Mouse (Mus musculus): ENCODE results near the gene Ccdc115.
"Not testable (repeated sequence)": the region's sequence is repeated elsewhere in the genome, so short reads cannot be mapped to it uniquely, and the experiment has no call there.

Ccdc115 gene

DNA sequence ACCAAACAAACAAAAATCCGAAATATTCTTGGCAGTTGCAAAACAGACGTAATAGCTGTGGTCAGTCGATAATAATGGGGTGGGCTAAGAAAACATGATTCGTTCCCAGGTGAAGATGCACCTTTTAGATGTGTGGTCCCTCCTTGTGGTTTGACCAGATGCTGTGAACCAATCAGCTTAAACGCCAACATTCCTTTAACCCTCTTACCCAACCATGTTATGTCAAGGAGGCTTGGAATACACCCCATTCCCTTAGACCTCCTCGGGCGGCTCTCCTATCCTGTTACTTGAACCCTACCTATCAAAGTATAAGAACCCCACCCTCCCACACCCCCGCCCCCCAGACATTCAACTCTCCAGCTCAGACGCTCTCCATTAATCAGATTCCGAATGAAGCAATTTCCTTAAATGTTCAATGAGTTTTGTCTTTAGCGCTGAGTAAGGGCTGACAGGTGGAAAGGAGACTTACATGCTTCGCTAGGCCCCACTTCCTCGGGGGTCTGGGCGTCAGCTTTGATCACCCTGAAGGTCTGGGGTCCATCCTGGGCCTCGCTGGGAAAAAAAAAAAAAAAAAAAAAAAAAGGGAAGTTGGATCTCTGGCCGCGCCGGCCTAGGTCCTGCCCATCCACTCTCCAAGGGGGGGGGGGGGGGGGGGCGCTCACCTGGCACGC, 956 bp downstream of the Ccdc115 start:
- no peak for DNase-seq (ENCODE audit: low spot score in 2 of 2)

DNA sequence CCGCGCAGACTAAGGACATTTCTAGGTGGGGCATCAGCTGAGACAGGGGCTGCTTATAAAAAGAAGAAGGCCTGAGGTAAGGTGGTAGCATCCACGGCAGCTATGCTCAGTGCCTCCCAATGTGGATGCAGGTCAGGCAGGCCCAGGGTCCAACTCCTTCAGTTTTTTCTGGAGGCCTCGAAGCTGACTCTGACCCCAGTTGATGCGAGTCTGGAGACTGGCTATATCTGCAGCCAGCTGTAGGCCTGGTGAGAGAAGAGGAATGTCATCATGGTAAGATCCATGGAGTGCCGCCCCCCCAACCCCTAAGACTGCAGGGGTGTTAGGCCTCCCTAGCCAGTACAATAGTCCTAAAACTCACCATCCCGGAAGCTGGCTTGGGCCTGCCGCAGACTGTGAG, 2.1 kb downstream of the Ccdc115 start:
- DNase-seq (ENCODE audit: low spot score in 2 of 2), result not testable (repeated sequence)

DNA sequence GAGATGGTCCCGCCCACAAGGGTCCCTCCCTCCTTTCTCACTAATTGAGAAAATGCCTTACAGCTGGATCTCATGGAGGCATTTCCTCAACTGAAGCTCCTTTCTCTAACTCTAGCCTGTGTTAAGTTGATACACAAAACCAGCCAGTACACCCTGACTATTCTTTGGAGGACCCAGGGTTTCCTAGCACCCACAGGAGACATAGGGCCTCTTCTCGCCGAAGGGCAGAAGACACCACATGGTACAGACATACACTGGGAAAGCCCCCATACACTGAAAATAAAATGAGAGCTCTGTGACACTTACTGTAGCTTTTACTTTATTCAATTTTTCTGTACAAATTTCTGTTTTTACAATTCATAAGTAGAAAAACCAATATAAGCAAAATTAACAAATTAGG, 3.1 kb downstream of the Ccdc115 start:
- DNase-seq (ENCODE audit: low spot score in 2 of 2), result no peak

DNA sequence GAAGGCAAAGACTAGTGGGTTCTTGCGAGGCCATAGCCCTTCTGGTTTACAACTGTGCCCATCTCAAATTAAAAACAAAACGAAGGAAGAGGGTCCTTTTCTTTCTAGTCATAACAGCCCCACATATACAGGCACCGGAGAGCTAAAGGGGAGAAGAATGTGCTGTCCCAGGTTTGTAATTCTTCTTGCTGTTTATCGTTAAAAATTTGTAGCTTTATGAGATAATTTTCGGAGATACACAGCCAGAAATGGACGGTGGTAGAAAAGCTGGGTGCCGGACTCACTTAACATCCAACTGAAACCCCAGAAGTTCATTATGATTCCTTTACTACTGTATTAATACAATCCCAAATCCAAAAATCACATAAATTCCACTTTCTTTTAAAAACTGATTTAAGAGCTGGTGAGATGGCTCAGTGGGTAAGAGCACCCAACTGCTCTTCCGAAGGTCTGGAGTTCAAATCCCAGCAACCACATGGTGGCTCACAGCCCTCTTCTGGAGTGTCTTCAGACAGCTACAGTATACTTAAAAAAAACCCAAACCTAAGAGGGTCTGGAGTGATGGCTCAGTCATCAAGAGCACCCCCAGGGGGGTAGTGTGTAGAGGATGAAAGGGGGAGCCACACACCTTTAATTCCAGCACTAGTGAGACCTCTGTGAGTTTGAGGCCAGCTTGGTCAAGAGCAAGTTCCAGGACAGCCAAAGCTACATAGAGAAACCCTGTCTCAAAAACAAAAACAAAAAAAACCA, 3.9 kb downstream of the Ccdc115 start:
- DNase-seq (ENCODE audit: low spot score in 2 of 2), result no peak

DNA sequence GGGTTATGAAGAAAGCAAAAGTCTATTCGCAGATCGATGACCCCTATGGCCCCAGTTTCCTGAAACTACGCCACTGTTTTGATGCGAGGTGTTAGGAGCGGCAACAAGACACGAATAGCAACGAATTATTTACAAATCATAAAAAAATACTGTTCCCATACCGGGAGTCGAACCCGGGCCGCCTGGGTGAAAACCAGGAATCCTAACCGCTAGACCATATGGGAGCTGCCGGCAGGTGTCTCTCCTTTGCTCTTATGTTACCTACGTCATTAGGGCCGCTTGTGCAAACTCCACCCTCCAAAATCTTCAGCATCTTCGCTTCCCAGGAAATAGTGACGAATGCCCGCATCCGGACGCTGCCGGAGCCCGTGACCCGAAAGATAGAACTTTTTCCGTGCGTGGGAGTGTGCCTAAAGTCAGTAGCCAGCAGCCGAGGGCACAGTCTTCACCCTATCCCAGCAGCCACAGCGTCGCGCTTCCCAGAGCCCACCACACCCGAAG, 4.8 kb downstream of the Ccdc115 start:
- peak; percentile 95 to 97 for DNase-seq (ENCODE audit: low spot score in 2 of 2)

DNA sequence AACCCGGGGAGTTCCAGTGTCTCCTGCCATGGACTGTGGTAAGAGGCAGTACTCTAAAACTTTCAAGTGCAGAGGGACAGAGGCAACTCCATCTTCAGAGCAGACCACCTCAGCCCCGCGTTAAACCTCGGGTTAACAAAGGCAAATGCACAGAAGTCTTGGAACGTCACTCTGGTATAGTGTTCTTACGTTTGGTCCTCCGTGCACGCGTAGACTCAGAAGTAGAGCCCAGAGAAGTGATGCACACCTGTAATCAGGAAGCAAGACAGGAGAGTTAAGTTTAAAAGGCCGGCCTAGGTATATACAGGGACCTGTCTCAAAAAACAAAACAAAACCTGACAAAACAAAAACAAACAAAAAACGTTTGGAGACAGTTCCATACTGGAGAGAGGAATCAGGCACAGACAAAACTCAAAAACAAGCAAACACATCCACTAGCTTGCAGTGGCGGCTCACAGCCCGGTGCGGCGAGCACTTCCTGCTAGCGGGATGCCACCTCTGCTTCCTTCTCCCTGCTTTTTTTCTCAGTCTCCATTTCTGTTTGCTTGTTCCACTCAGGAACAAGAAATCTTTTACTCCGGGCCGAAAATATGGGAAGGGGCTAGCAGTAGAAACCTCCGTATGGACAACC, 5.5 kb downstream of the Ccdc115 start:
- peak in 1 of 2 experiments; percentile 33 for DNase-seq (ENCODE audit: low spot score in 2 of 2)

DNA sequence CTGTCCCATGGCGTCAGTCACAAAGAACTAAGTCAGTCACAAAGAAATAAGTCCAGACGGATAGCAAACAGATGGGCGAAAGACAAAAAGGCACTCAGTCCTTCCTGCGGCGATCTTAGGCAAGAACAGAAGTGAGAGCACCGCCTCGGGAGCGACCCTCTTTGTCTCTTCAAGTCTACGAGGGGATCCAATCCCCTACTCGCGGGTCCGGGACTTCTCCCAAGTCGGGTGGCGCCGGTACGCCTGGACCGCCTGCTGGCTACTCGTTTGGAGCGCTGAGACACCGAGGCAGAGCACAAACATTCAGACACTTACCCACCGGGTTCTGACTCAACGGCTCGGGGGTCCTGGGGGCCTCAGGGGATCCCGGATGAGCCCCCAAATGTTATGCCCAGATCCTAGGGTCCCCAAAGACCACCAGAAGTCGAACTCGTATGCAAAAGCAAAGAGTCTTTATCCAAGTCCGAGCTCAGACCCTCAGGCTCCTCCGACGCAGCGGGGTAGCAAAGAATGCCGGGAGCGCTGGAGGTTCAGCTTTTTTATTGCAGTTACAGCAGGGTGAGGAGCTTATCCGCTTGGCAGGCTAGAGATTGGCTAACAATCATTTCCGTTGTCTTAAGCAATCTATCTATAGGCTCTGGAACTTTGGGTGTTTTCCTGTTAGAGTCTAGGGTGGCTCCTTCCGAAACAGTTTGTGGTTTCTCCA, 6.5 kb downstream of the Ccdc115 start:
- DNase-seq (ENCODE audit: low spot score in 2 of 2), result peak; percentile 45 to 47

DNA sequence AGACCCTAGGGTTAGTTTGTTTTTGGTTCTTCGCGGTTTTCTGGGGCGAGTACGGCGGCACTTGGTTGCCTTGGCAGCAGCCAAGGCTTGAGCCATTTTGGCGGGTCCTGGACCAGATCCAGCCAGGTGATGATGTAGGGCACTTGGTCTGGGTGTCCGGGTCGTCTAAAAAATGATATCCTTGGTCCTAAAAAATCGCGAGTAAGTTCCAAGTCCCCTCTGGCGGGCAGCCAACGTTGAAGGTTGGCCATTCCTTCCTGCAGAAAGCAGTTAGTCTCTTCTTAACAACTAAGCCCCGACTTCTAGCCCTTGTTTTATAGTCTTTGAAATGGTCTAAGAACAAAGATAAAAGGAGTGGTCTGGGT, 7.1 kb downstream of the Ccdc115 start:
- DNase-seq (ENCODE audit: low spot score in 2 of 2), result no peak

DNA sequence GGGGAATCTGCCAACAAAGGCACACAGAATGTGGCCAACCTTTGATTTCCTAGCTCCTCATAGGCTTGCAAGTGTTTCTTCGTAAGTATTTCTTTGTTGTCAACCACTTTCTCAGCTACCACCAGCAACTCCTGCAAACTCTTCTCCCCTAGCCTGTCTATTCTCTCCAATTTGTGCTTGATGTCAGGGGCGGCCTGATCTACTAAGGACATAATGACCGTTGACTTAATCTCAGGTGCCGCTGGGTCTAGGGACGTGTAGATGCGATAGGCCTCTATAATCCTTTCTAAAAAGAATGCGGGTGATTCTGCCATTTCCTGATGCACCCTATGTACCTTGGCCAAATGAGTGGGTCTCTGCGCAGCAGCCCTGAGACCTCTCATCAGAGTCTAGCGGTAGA, 8.0 kb downstream of the Ccdc115 start:
- DNase-seq (ENCODE audit: low spot score in 2 of 2), result no peak

DNA sequence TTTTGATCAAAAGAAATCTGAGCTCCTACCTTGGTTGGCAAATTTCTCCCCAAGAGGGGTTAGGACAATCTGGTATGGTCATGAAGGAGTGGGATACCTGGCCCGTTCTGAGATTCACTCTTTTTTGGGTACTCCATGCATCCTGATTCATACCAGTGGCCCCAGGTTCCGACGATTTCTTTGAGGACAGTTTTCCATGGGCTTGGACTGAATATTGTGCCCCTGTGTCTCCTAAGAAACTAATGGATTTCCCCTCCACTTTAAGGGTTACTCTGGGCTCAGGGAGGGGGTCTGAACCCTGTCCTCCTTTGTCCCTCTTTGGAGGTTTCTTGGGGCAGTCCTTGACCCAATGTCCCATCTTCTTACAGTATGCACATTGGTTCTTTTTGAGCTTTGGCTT, 8.5 kb downstream of the Ccdc115 start:
- DNase-seq (ENCODE audit: low spot score in 2 of 2), result no peak

DNA sequence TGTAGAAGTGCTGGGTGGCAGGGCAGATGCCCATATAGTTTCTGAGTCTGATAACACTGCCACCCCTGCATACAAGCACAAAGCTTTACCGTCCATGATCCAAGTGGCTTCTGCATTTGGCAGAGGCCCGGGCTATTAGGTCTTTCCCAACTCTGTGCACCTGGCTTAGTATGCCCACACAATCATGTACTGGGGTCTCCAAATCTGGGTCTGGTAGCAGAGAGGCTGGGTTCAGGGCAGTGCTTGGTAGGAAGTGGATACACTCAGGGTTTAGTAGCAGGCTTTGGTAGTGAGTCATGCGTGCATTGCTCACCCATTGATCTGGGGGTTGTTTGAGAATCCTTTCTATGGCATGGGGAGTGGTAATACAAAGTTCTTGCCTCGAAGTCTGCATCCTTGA, 10.2 kb downstream of the Ccdc115 start:
- DNase-seq (ENCODE audit: low spot score in 2 of 2), result no peak

DNA sequence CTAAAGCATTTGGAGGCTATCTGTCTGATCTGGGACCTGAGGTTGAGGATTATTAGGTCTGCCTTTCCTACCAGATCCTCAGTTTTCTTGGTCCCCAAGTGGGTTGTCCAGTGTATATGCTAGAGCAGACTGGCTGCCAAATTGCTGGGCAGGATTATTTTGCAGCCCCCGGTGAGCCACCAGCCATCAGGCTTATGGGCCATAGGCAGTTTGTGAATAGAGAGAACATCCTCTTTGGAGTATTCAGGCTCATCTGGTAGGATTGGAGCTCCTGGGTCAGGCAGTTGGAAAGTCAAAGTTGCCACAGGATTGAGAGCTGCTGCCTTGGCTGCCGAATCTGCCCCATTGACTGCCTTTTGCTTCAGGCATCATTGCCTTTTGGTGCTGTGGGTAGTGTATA, 11.0 kb downstream of the Ccdc115 start:
- no peak for DNase-seq (ENCODE audit: low spot score in 2 of 2)

DNA sequence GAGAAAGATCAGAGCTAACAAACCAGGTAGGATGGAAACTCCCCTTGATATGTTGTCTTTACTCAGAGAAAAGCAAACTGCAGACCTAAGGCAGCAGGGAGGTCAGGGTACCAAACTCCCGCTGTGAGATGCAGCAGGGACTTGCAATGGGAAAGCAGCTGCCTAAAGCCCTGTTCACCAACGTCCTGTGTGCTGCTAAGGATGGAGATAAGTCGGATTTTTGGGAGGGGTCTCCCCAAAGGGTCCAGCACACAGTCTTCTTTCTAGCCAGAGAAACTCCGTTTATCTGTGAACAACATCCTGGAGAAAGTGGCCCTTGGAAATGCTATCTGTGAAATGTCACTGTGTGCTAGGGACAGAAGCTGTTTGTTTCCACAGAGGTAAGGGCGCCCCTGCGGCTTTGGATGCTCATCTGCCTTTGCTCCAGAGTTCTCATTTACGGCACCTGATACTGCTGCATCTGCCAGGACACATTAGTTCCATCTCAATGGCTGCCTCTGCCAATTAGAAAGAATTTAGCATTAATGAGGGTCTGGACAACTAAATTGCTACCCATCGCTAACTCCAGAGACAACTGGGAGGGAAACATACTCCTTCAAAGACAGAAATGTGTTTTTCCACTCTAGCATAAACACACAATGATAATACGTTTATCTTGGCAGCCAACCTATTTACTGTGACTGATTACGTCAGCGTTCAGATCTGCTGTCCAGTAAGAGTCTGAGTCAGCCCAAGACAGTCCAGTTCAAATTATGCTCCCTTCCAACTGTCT, 40.1 kb downstream of the Ccdc115 start:
- DNase-seq (ENCODE audit: low spot score in 2 of 2), result no peak

DNA sequence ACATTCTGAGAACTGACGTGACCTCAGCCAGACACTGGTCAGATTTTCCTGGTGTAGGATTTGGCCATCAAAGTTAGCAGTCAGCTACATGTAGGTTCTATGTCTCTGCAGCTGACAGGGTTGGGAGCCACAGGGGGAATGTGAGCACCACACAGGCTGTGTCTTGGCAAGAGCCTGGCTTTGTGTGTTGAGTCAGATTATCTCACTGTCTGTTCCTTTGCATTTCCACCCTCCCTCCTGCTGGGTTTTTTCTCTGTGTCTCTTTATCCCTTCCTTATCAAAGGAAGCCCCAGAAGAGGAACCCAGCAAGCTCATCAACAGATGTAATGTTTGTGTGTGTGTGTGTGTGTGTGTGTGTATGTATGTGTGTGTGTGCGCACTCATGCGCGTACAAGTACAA, 43.2 kb downstream of the Ccdc115 start:
- DNase-seq (ENCODE audit: low spot score in 2 of 2), result no peak

DNA sequence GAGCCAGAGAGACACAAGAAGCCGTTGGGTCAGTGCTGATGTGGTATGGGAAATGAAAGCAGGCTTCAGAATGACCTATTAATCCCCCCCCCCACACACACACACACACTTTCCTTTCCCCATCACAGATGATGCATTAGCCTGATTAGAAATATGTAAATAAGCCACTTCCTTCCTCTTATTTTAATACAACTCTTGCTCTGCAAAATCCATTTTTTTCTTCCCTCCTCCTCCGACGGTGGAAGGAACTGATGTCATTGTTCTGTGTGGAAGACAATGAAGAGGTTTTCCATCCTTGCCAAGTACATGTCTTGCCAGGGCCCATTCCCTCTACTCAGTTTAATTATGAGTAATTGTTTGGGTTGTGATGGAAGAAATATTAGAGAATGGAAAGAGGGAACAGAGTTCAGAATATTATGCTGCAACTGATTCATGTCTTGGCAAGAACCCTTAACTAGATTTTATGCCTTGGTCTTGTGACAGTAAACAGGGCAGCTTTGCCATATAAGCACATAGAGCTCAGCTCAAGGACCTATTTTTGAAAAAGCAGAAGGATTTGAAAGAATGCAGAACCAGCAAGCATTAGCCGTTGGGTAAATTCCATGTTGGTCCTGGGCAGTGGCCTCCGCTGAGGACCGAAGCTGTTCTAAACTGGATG, 50.1 kb downstream of the Ccdc115 start:
- no peak for DNase-seq (ENCODE audit: low spot score in 2 of 2)

DNA sequence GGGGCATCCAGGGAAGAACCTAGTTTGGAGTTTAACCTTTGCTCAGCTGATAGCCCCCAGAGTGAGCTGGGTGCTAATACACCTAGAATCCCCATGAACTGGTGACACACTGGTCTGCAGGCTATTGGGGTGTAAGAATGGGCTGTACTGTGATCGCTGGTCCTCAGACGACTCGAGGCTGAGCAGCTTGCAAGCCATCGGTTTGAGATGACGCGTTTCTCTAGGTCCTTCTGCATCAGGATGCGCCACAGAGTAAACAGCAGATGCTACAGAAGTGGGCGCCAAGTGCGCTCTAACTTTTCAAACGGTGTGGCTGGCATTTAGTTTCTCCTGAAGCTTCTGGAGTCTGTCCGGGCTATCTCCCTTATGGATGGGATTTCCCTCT, 50.6 kb downstream of the Ccdc115 start:
- peak in 1 of 2 experiments; percentile 8 for DNase-seq (ENCODE audit: low spot score in 2 of 2)

DNA sequence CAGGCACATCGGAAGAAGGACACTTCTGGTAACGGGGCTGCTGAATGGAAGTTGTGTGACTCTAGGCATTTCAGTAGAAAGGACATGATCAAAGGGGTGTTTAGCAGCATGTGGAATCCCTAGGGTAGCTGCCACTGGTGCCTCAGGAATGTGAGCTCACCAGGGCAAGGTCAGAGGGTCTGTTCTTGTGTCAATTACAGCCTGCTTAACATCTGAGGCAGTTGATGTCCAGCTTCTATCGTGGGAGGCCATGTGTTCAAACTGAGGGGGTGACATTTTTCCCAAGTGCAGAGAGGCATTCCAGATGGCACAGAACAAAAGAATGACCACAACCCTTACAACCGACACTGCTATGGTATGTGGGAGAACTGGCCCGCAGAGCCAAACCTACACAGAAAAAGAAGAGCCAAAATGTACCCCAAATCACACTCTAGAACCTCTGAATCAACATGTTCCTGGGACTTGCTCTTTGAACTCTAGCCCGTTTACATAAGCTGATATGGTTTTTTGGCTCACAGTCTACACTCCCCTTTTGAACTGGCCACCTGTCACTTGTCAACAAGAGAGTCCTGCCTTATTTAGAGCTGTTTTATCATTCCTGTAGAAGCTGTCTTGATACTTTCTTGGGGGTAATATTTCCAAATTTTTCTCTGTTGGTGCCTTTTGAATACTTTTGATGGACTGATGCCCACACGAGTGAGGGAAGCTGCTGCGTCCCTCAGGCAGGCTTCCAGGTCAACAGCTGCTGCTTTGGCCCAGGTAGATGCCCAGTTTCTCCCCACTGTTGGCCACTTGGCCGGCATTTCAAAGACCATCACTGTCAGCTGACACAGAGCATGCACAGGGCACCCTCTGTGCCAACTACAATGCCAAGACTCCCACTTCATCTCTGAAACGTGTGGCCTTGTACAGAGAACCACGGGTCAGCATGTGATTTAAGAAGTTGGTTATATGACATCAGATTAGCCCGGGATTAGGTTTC, 51.8 kb downstream of the Ccdc115 start:
- DNase-seq (ENCODE audit: low spot score in 2 of 2), result no peak
